In genomic region chr5:72259298-72259621, GRCm38 (mm10) we compare ENCODE assay signal across 9 mouse cellular contexts.
DNase-seq lines count a peak whose midpoint lies in the region; ATAC-seq and TF ChIP-seq lines count a peak whose summit lies in the region.
"Had no signal": no experiment of that assay in that cellular context is flagged by ENCODE, and none has a peak within 500 bp of the region (broad histone marks: within the 10 kb centered on the region; RNA-seq: fewer than 3 reads in every experiment).

No protein-coding gene starts in this region.

- intact Hi-C loops in gastrocnemius, adult 2 months (cut with DNase I): no loop called here

- no peaks in the 10 kb centered on the region; the same call in 1 of the 2 replicates for H3K4me1 ChIP-seq in spleen, adult 2 months (ENCODE audit: control insufficient read depth, insufficient read depth, insufficient read length)
- H3K4me1 ChIP-seq in intestine, postnatal 0 days (replicated peaks; ENCODE audit: control insufficient read depth, insufficient read depth, low read length): no peaks in the 10 kb centered on the region
- no peaks in the 10 kb centered on the region for H3K4me1 ChIP-seq in stomach, postnatal 0 days (replicated peaks; ENCODE audit: control insufficient read depth, insufficient read depth)

- H3K4me2 ChIP-seq in intestine, postnatal 0 days (replicated peaks; ENCODE audit: low read depth): no peak overlapping the region
- no peak overlapping the region for H3K4me2 ChIP-seq in stomach, postnatal 0 days (replicated peaks; ENCODE audit: low read depth)

- no peak overlapping the region for H3K9ac ChIP-seq in intestine, postnatal 0 days (ENCODE audit: low read depth, low read length)
- no peak overlapping the region for H3K9ac ChIP-seq in stomach, postnatal 0 days (ENCODE audit: low read length)

- H3K27ac ChIP-seq in gastrocnemius, adult 2 months: peak overlapping the region; percentile 28
- H3K27ac ChIP-seq in spleen, adult 2 months (ENCODE audit: insufficient read depth, low read length): peak overlapping the region; percentile 44
- H3K27ac ChIP-seq in intestine, postnatal 0 days (ENCODE audit: low read depth, low read length): no peak overlapping the region
- no peak overlapping the region for H3K27ac ChIP-seq in stomach, postnatal 0 days (replicated peaks)

- ATAC-seq in intestine, postnatal 0 days: peak; percentile 59
- ATAC-seq in stomach, postnatal 0 days (ENCODE audit: low FRiP score, low TSS enrichment): peak; percentile 87

- H3K27me3 ChIP-seq in spleen, adult 2 months (ENCODE audit: control insufficient read depth, insufficient read depth, low read length): no peaks in the 10 kb centered on the region
- H3K27me3 ChIP-seq in intestine, postnatal 0 days (replicated peaks; ENCODE audit: control insufficient read depth, insufficient read depth, low read length): no peaks in the 10 kb centered on the region
- no peaks in the 10 kb centered on the region for H3K27me3 ChIP-seq in stomach, postnatal 0 days (ENCODE audit: control insufficient read depth, insufficient read depth, low read length)

- no peak for TF ChIP-seq CTCF in gastrocnemius, adult 2 months (IDR thresholded peaks at IDR 0.05)
- TF ChIP-seq CTCF in spleen, adult 2 months (IDR thresholded peaks at IDR 0.05; ENCODE audit: extremely low read depth, insufficient read depth, insufficient read length, insufficient replicate concordance): no peak
- TF ChIP-seq CTCF in intestine, postnatal 0 days (IDR thresholded peaks at IDR 0.05; ENCODE audit: low read depth): no peak
- no peak for TF ChIP-seq CTCF in stomach, postnatal 0 days (IDR thresholded peaks at IDR 0.05; ENCODE audit: low read depth)

- TF ChIP-seq POLR2A in spleen, adult 2 months (IDR thresholded peaks at IDR 0.05; ENCODE audit: low read depth, low read length): no peak

- no peak overlapping the region for H3K4me3 ChIP-seq in gastrocnemius, adult 2 months
- H3K4me3 ChIP-seq in spleen, adult 2 months (ENCODE audit: extremely low read depth, insufficient read depth, insufficient read length): no peak overlapping the region
- no peak overlapping the region for H3K4me3 ChIP-seq in intestine, postnatal 0 days (ENCODE audit: low read depth, low read length)
- no peak overlapping the region for H3K4me3 ChIP-seq in stomach, postnatal 0 days (ENCODE audit: low read depth, low read length)

- H3K9me3 ChIP-seq in intestine, postnatal 0 days (ENCODE audit: control insufficient read depth): no peaks in the 10 kb centered on the region
- no peaks in the 10 kb centered on the region for H3K9me3 ChIP-seq in stomach, postnatal 0 days (ENCODE audit: control insufficient read depth, low read length)

- 61% methylated on average over 3 of the region's 3 CpGs for WGBS in spleen, adult 2 months
- 62% methylated on average over 3 of the region's 3 CpGs for WGBS in intestine, postnatal 0 days
- 73% methylated on average over 3 of the region's 3 CpGs for WGBS in stomach, postnatal 0 days

- H3K36me3 ChIP-seq in spleen, adult 2 months (ENCODE audit: control insufficient read depth, insufficient read depth, low read length): peaks cover 29% of the 10 kb centered on the region
- H3K36me3 ChIP-seq in intestine, postnatal 0 days (ENCODE audit: control insufficient read depth, insufficient read depth): no peaks in the 10 kb centered on the region
- no peaks in the 10 kb centered on the region for H3K36me3 ChIP-seq in stomach, postnatal 0 days (ENCODE audit: control insufficient read depth, insufficient read depth, low read length)

- DNase-seq in gastrocnemius, adult 2 months: no peak
- no peak for DNase-seq in gastrocnemius, adult 18-20 months (ENCODE audit: low spot score)
- no peak for DNase-seq in spleen, adult 2 months (ENCODE audit: low read depth in 1 of 2, low spot score in 2 of 2)
- no peak for DNase-seq in spleen, adult 18-20 months
- peak; percentile 41 for DNase-seq in stomach, postnatal 0 days (ENCODE audit: low spot score)
- DNase-seq in cerebellum, adult 11-12 months: no peak
- no peak for DNase-seq in spleen, postnatal 4 days (ENCODE audit: low spot score in 2 of 2)
- DNase-seq: cerebellum, postnatal 36 days had no signal

- TF ChIP-seq EP300 in stomach, postnatal 0 days (optimal IDR thresholded peaks at IDR 0.05): no peak

Comparison
In these comparisons a context has a peak if more than half of its experiments do, and no peak if none do; other contexts are left out.
1. H3K27ac ChIP-seq: peak in gastrocnemius, adult 2 months (single experiment) and spleen, adult 2 months (single experiment); none in intestine, postnatal 0 days (single experiment) and stomach, postnatal 0 days (single experiment).